Mouse (Mus musculus): ENCODE results near the gene Vat1. TPM values are rescaled to one million over a fixed set of nuclear protein-coding genes. Genes with fewer than 3 reads are reported as not detected.
"Not testable (repeated sequence)": the region's sequence is repeated elsewhere in the genome, so short reads cannot be mapped to it uniquely, and the experiment has no call there.

The Vat1 gene
- polyA plus RNA-seq, 1 experiment from 2014 or later = 89.4 TPM

- ATAC-seq (ENCODE audit: low FRiP score) (no peak), DNase-seq (ENCODE audit: low spot score) (no peak)
- H3K4me2 ChIP-seq (replicated peaks; ENCODE audit: low read depth, low read length) = no peak overlapping the region
- H3K27me3 ChIP-seq (ENCODE audit: control insufficient read depth, insufficient read depth, low read length) = no peaks in the 10 kb centered on the region
- no peak overlapping the region for H3K9ac ChIP-seq (ENCODE audit: low read depth, low read length)
- 76% methylated on average over 10 of the region's 10 CpGs for WGBS
- H3K4me3 ChIP-seq (ENCODE audit: low read depth, low read length) = no peak overlapping the region
- no peaks in the 10 kb centered on the region for H3K36me3 ChIP-seq (ENCODE audit: control insufficient read depth, insufficient read depth, low read length)
- H3K27ac ChIP-seq (ENCODE audit: low read depth, low read length) = no peak overlapping the region
- H3K4me1 ChIP-seq (replicated peaks; ENCODE audit: control insufficient read depth, insufficient read depth, low read length) = no peaks in the 10 kb centered on the region
- H3K9me3 ChIP-seq (ENCODE audit: control insufficient read depth, low read length) = no peaks in the 10 kb centered on the region
Observed at GRCm38 (mm10) chr11:101452093-101452774, 13.8 kb downstream of the Vat1 start.

GRCm38 (mm10) chr11:101451536-101451935, 14.5 kb downstream of the Vat1 start:
- H3K27ac ChIP-seq (ENCODE audit: low read depth, low read length) = no peak overlapping the region
- WGBS = 91% methylated on average over 10 of the region's 10 CpGs
- H3K4me1 ChIP-seq (replicated peaks; ENCODE audit: control insufficient read depth, insufficient read depth, low read length) = no peaks in the 10 kb centered on the region
- H3K9ac ChIP-seq (ENCODE audit: low read depth, low read length) = no peak overlapping the region
- ATAC-seq (ENCODE audit: low FRiP score) (no peak), DNase-seq (ENCODE audit: low spot score) (no peak)
- no peak overlapping the region for H3K4me2 ChIP-seq (replicated peaks; ENCODE audit: low read depth, low read length)
- no peaks in the 10 kb centered on the region for H3K9me3 ChIP-seq (ENCODE audit: control insufficient read depth, low read length)
- no peak overlapping the region for H3K4me3 ChIP-seq (ENCODE audit: low read depth, low read length)
- no peaks in the 10 kb centered on the region for H3K27me3 ChIP-seq (ENCODE audit: control insufficient read depth, insufficient read depth, low read length)
- H3K36me3 ChIP-seq (ENCODE audit: control insufficient read depth, insufficient read depth, low read length) = no peaks in the 10 kb centered on the region

DNA sequence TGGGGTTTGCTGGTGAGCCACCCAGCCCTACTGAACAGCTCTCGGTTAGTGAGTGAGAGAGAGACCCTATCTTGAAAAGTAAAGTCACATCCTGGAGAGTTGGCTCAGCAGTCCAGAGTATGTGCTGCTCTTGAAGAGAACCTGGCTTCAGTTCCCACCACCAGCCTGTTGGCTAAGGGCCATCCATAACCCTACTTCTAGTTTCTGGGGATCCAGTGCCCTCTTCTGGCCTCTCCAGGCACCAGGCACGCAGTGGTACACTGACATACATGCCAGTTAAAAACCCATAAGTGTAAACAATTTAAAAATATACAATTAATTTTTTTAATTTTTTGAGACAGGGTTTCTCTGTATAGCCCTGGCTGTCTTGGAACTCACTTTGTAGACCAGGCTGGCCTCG, 15.6 kb downstream of the Vat1 start:
- DNase-seq (ENCODE audit: low spot score) = no peak
- Histone ChIP-seq H3K27me3 (ENCODE audit: control insufficient read depth, insufficient read depth, low read length) (no peaks in the 10 kb centered on the region), H3K9me3 (ENCODE audit: control insufficient read depth, low read length) (no peaks in the 10 kb centered on the region), H3K27ac (ENCODE audit: low read depth, low read length) (no peak overlapping the region), H3K4me2 (replicated peaks; ENCODE audit: low read depth, low read length) (no peak overlapping the region), H3K9ac (ENCODE audit: low read depth, low read length) (no peak overlapping the region), H3K36me3 (ENCODE audit: control insufficient read depth, insufficient read depth, low read length) (no peaks in the 10 kb centered on the region), H3K4me3 (ENCODE audit: low read depth, low read length) (no peak overlapping the region), H3K4me1 (replicated peaks; ENCODE audit: control insufficient read depth, insufficient read depth, low read length) (no peaks in the 10 kb centered on the region)
- WGBS = 81% methylated on average over 3 of the region's 3 CpGs
- no peak for ATAC-seq (ENCODE audit: low FRiP score)

DNA sequence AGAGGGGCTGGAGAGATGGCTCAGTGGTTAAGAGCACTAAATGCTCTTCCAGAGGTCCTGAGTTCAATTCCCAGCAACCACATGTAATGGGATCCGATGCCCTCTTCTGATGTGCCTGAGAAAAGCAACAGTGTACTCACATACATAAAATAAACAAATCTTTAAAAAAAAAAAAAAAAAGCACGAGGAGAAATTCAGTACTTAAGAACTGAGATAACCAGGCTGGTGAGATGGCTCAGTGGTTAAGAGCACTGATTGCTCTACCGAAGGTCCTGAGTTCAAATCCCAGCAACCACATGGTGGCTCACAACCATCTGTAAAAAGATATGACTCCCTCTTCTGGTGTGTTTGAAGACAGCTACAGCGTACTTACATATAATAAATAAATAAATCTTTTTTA, 16.4 kb downstream of the Vat1 start:
- not testable (repeated sequence) for H3K4me3 ChIP-seq (ENCODE audit: low read depth, low read length); H3K9me3 ChIP-seq (ENCODE audit: control insufficient read depth, low read length); H3K9ac ChIP-seq (ENCODE audit: low read depth, low read length); ATAC-seq (ENCODE audit: low FRiP score); H3K4me1 ChIP-seq (replicated peaks; ENCODE audit: control insufficient read depth, insufficient read depth, low read length); DNase-seq (ENCODE audit: low spot score); H3K36me3 ChIP-seq (ENCODE audit: control insufficient read depth, insufficient read depth, low read length); H3K27me3 ChIP-seq (ENCODE audit: control insufficient read depth, insufficient read depth, low read length); H3K27ac ChIP-seq (ENCODE audit: low read depth, low read length); H3K4me2 ChIP-seq (replicated peaks; ENCODE audit: low read depth, low read length)
- WGBS = 92% methylated on average over 4 of the region's 4 CpGs

GRCm38 (mm10) chr11:101448899-101449298, 17.1 kb downstream of the Vat1 start:
- no peak for ATAC-seq (ENCODE audit: low FRiP score)
- Histone ChIP-seq H3K36me3 (ENCODE audit: control insufficient read depth, insufficient read depth, low read length) (0 out of 2 replicates have a peak, but pooled peaks cover 3% of the 10 kb centered on the region), H3K9ac (ENCODE audit: low read depth, low read length) (no peak overlapping the region), H3K4me2 (replicated peaks; ENCODE audit: low read depth, low read length) (no peak overlapping the region), H3K4me3 (ENCODE audit: low read depth, low read length) (no peak overlapping the region), H3K27me3 (ENCODE audit: control insufficient read depth, insufficient read depth, low read length) (no peaks in the 10 kb centered on the region), H3K27ac (ENCODE audit: low read depth, low read length) (no peak overlapping the region), H3K4me1 (replicated peaks; ENCODE audit: control insufficient read depth, insufficient read depth, low read length) (no peaks in the 10 kb centered on the region), H3K9me3 (ENCODE audit: control insufficient read depth, low read length) (no peaks in the 10 kb centered on the region)
- 85% methylated on average over 4 of the region's 4 CpGs for WGBS
- no peak for DNase-seq (ENCODE audit: low spot score)

DNA sequence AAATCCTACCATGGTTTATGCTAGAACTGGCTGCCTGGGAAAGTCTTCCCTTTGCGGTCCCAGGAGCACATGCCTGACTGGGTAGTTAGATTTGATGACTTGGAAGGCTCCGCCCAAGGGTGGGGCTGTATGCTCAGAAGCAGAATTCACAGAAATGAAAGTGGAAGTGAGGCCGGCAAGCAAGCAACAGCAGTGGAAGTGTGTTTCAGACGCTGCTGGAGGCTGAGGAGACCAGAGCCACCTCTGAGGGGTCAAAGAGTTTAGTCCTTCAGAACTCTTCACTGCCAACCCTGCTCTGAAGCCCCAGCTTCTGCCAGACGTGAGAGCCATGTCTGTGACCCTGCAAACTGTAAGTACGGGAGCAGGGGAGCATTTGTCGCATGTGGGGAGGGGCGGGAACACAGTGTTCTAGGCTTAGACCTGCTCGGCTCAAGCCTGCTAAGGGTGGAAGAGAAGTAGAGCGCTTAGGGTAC, 17.7 kb downstream of the Vat1 start, which contains the start of gene Ifi35:
TSS of gene Ifi35 (plus strand) at position 134 of the 473 bp plus-strand sequence.
- Histone ChIP-seq H3K36me3 (ENCODE audit: control insufficient read depth, insufficient read depth, low read length) (0 out of 2 replicates have a peak, but pooled peaks cover 3% of the 10 kb centered on the region), H3K27ac (ENCODE audit: low read depth, low read length) (no peak within 1 kb of the TSS), H3K4me1 (replicated peaks; ENCODE audit: control insufficient read depth, insufficient read depth, low read length) (no peaks in the 10 kb centered on the region), H3K27me3 (ENCODE audit: control insufficient read depth, insufficient read depth, low read length) (no peaks in the 10 kb centered on the region), H3K4me3 (ENCODE audit: low read depth, low read length) (no peak within 1 kb of the TSS), H3K9me3 (ENCODE audit: control insufficient read depth, low read length) (no peaks in the 10 kb centered on the region), H3K9ac (ENCODE audit: low read depth, low read length) (no peak within 1 kb of the TSS), H3K4me2 (replicated peaks; ENCODE audit: low read depth, low read length) (no peak within 1 kb of the TSS)
- ATAC-seq (ENCODE audit: low FRiP score) = no peak
- 40% methylated on average over 10 of the region's 10 CpGs for WGBS
- no peak for DNase-seq (ENCODE audit: low spot score)

DNA sequence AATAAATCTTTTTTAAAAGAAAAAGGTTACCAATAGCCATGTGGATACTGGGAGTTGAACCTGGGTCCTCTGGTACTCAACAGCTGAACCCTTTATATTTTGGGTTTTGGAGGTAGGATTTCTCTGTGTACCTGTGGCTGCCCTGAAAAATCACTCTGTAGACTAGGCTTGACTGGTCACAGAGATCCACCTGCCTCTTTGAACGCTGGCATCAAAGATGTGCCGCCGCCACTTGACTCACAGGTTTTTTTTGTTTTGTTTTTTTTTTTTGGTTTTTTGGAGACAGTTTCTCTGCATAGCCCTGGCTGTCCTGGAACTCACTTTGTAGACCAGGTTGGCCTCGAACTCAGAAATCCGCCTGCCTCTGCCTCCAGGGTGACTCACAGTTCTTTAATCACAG, 18.2 kb downstream of the Vat1 start:
- no peak for ATAC-seq (ENCODE audit: low FRiP score)
- 87% methylated on average over 5 of the region's 5 CpGs for WGBS
- H3K27ac ChIP-seq (ENCODE audit: low read depth, low read length) = no peak overlapping the region
- no peak overlapping the region for H3K4me2 ChIP-seq (replicated peaks; ENCODE audit: low read depth, low read length)
- no peaks in the 10 kb centered on the region for H3K9me3 ChIP-seq (ENCODE audit: control insufficient read depth, low read length)
- no peaks in the 10 kb centered on the region for H3K27me3 ChIP-seq (ENCODE audit: control insufficient read depth, insufficient read depth, low read length)
- H3K9ac ChIP-seq (ENCODE audit: low read depth, low read length) = no peak overlapping the region
- H3K4me3 ChIP-seq (ENCODE audit: low read depth, low read length) = no peak overlapping the region
- no peak for DNase-seq (ENCODE audit: low spot score)
- no peaks in the 10 kb centered on the region for H3K4me1 ChIP-seq (replicated peaks; ENCODE audit: control insufficient read depth, insufficient read depth, low read length)
- 0 out of 2 replicates have a peak, but pooled peaks cover 3% of the 10 kb centered on the region for H3K36me3 ChIP-seq (ENCODE audit: control insufficient read depth, insufficient read depth, low read length)

DNA sequence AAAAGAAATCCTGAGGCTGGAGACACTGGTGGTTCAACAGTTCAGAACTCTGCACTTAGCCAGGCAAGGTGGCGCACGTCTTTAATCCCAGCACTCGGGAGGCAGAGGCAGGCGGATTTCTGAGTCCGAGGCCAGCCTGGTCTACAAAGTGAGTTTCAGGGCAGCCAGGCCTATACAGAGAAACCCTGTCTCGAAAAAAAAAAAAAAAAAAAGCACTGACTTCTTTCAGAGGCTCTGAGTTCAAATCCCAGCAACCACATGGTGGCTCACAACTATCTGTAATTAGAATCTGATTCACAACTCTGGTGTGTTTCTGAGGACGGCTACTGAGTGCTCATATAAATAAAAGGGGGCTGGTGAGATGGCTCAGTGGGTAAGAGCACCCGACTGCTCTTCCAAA, 19.2 kb downstream of the Vat1 start:
- H3K4me2 ChIP-seq (replicated peaks; ENCODE audit: low read depth, low read length); ATAC-seq (ENCODE audit: low FRiP score); H3K27ac ChIP-seq (ENCODE audit: low read depth, low read length); H3K27me3 ChIP-seq (ENCODE audit: control insufficient read depth, insufficient read depth, low read length); H3K36me3 ChIP-seq (ENCODE audit: control insufficient read depth, insufficient read depth, low read length); H3K9me3 ChIP-seq (ENCODE audit: control insufficient read depth, low read length); H3K4me3 ChIP-seq (ENCODE audit: low read depth, low read length); H3K9ac ChIP-seq (ENCODE audit: low read depth, low read length); H3K4me1 ChIP-seq (replicated peaks; ENCODE audit: control insufficient read depth, insufficient read depth, low read length); DNase-seq (ENCODE audit: low spot score): not testable (repeated sequence)
- 93% methylated on average over 8 of the region's 8 CpGs for WGBS

DNA sequence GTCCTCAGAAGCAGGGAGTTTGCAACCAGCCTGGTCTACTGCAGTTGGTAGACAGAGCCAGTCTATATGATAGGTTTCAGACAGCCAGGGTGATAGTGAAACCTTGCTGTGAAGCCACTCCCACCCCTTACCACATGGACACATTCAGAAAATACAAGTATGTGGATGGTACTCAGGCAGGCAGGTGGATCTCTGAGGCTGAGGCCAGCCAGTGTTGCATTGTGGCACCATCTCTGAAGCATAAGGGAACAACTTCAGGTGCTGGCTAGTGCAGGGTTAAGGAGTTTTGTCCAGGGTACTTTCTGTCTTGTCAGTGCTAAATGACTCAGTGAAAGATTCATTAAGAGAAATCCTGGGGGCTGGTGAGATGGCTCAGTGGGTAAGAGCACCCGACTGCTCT, 19.7 kb downstream of the Vat1 start:
- H3K4me3 ChIP-seq (ENCODE audit: low read depth, low read length) = no peak overlapping the region
- DNase-seq (ENCODE audit: low spot score) = no peak
- ATAC-seq (ENCODE audit: low FRiP score) = no peak
- WGBS = 90% methylated on average over 1 of the region's 1 CpGs
- no peaks in the 10 kb centered on the region for H3K9me3 ChIP-seq (ENCODE audit: control insufficient read depth, low read length)
- H3K4me2 ChIP-seq (replicated peaks; ENCODE audit: low read depth, low read length) = no peak overlapping the region
- H3K27me3 ChIP-seq (ENCODE audit: control insufficient read depth, insufficient read depth, low read length) = no peaks in the 10 kb centered on the region
- 0 out of 2 replicates have a peak, but pooled peaks cover 3% of the 10 kb centered on the region for H3K36me3 ChIP-seq (ENCODE audit: control insufficient read depth, insufficient read depth, low read length)
- no peaks in the 10 kb centered on the region for H3K4me1 ChIP-seq (replicated peaks; ENCODE audit: control insufficient read depth, insufficient read depth, low read length)
- H3K9ac ChIP-seq (ENCODE audit: low read depth, low read length) = no peak overlapping the region
- no peak overlapping the region for H3K27ac ChIP-seq (ENCODE audit: low read depth, low read length)

Data from hindbrain, embryonic 11.5 days (tissue).